Mouse (Mus musculus) intestine, embryonic 15.5 days (tissue): ENCODE measurements around the gene Olfr802. TPM values are rescaled to one million over a fixed set of nuclear protein-coding genes. Genes with fewer than 3 reads are reported as not detected.

Source experiments
- ATAC-seq: fragments of 200-750 bp; cut with Nextera tagmentation; 2 replicates; pipeline ENCODE4 v1.8.0; 2017; ENCODE audit warnings: moderate TSS enrichment, moderate library complexity
- H3K27ac ChIP-seq: fragments of 300-500 bp; sonication (generic); 2 replicates; pipeline ENCODE4 v1.5.1; 2015; ENCODE audit warnings: mild to moderate bottlenecking, inconsistent platforms
- H3K27me3 ChIP-seq: fragments of 300-500 bp; sonication (generic); replicated peaks from 2 replicates; pipeline ENCODE4 v1.6.1; 2015; ENCODE audit warnings: inconsistent platforms
- H3K36me3 ChIP-seq: fragments of 300-500 bp; sonication (generic); 2 replicates; pipeline ENCODE4 v1.6.1; 2015; ENCODE audit warnings: inconsistent platforms
- H3K4me1 ChIP-seq: fragments of 300-500 bp; sonication (generic); replicated peaks from 2 replicates; pipeline ENCODE4 v1.6.1; 2015; ENCODE audit warnings: inconsistent platforms
- H3K4me2 ChIP-seq: fragments of 300-500 bp; sonication (generic); replicated peaks from 2 replicates; pipeline ENCODE4 v1.6.1; 2015; ENCODE audit warnings: mild to moderate bottlenecking, inconsistent platforms
- H3K4me3 ChIP-seq: fragments of 300-500 bp; sonication (generic); replicated peaks from 2 replicates; pipeline ENCODE4 v1.5.1; 2015; ENCODE audit warnings: inconsistent platforms
- H3K9ac ChIP-seq: fragments of 300-500 bp; sonication (generic); 2 replicates; pipeline ENCODE4 v1.6.1; 2015; ENCODE audit warnings: inconsistent platforms
- H3K9me3 ChIP-seq: fragments of 300-500 bp; sonication (generic); 2 replicates; pipeline ENCODE4 v1.6.1; 2016; ENCODE audit warnings: inconsistent platforms
- WGBS: fragments of 180-500 bp; shearing (Covaris S2); methylation state at CpG from one replicate; pipeline ENCODE4 v1.1.7; 2015; 5-methylcytosine and 5-hydroxymethylcytosine counted together
- polyA plus RNA-seq: library from polyadenylated mRNA; unstranded; fragments of >200 nt; fragmentation: Nextera tagmentation; extraction: Ambion mirVana; gene quantifications from 2 replicates; pipeline ENCODE4 v1.2.1, GENCODE M21; 2015

Gene Olfr802
- polyA plus RNA-seq: not detected in 2 replicates

DNA sequence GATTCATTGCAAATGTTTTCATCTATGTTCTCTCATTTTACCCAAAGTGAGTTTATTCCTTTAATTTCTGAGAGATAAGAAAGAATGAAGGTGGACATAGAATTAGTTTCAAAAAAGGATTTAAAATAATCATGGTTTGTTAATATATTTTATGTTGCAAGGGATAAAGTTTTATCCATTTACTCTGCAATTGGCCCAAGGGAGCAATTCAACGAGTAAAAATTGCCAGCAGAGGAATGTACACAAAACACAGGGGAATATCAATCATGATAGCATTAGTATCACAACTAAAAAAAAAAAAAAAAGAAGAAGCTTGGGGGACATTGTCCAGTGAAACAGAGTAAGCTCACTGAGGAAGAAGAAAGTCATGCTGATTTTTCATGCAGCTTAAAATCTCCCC is at the start of gene Olfr802:
Gene Olfr802, minus strand, starts transcription at position 101 of the 400 bp plus-strand sequence.
- no peak within 1 kb of the TSS for H3K4me3 ChIP-seq
- H3K27me3 ChIP-seq: no peaks in the 10 kb centered on the region
- H3K9ac ChIP-seq: no peak within 1 kb of the TSS
- no peaks in the 10 kb centered on the region for H3K36me3 ChIP-seq
- H3K9me3 ChIP-seq: no peaks in the 10 kb centered on the region
- H3K27ac ChIP-seq: no peak within 1 kb of the TSS
- H3K4me2 ChIP-seq: no peak within 1 kb of the TSS
- ATAC-seq: no peak
- 34% methylated on average over 1 of the region's 1 CpGs for WGBS
- H3K4me1 ChIP-seq: no peaks in the 10 kb centered on the region

DNA sequence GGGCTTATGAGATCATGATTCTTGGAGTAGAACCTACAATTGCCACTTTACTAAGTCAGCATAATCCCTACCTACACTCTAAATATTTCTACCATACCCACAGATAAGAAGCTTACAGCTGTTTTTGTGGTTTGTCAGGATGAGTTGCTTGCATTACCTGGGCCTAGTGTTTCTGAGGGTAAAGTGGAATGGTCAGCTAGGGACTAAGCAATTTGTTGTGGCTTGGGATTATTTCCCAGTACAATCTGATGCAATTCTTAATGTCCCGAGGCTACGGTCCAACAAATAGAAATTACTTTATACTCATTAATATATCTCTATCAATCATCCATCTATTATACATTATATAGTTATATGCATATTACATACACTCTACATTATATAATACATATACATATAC is 41.3 kb upstream of the Olfr802 start, which contains the start of gene Olfr805:
Gene Olfr805, minus strand, starts transcription at position 101 of the 400 bp plus-strand sequence.
- Histone ChIP-seq H3K9ac (no peak within 1 kb of the TSS), H3K27me3 (no peaks in the 10 kb centered on the region), H3K4me2 (no peak within 1 kb of the TSS), H3K27ac (no peak within 1 kb of the TSS), H3K36me3 (no peaks in the 10 kb centered on the region), H3K4me3 (no peak within 1 kb of the TSS), H3K4me1 (no peaks in the 10 kb centered on the region), H3K9me3 (no peaks in the 10 kb centered on the region)
- WGBS: 96% methylated on average over 2 of the region's 2 CpGs
- ATAC-seq: no peak

DNA sequence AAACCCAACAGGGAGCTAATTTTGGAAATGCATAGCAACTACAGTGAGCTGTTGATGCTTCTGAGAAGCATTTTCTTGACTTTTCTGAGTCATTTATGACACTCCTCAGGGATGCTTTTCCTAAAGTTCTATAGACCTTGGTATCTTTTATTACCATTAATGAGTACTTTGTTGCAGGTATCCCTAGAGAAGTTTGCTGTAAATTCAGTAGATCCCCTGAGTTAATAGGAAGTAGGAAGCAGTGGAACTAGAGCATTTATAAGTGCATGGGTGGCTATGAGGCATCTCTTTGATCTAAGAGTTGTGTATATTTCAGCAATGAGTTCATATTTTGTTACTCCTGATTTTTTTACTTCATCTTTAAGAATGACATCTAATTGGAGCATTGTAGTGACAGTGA is 14.9 kb upstream of the Olfr802 start, which contains the start of gene Olfr804:
Gene Olfr804, plus strand, starts transcription at position 301 of the 400 bp plus-strand sequence.
- H3K4me3 ChIP-seq: no peak within 1 kb of the TSS
- H3K27me3 ChIP-seq: no peaks in the 10 kb centered on the region
- no peaks in the 10 kb centered on the region for H3K36me3 ChIP-seq
- H3K9ac ChIP-seq: no peak within 1 kb of the TSS
- no peaks in the 10 kb centered on the region for H3K9me3 ChIP-seq
- H3K27ac ChIP-seq: no peak within 1 kb of the TSS
- no peak within 1 kb of the TSS for H3K4me2 ChIP-seq
- H3K4me1 ChIP-seq: no peaks in the 10 kb centered on the region
- no peak for ATAC-seq

DNA sequence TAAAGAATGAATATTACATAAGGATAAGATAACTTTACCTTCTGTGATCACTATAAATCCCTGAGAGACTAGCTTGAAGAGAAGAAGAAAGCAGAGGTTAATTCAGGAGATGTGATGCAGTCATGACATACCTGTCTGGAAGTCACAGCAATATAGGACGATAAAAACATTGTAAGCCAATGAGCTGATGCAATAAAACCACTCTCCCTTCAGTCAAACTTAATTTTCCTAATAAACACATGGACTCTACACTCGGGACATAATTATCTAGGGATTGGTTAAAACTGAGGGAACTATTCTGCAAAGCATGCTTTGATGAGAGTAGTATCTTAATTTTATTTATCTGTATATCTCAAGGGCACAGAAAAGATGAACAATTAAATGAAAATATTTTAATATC is 6.2 kb upstream of the Olfr802 start, which contains the start of gene Olfr803:
Gene Olfr803, minus strand, starts transcription at position 101 of the 400 bp plus-strand sequence.
- Histone ChIP-seq H3K27me3 (no peaks in the 10 kb centered on the region), H3K27ac (no peak within 1 kb of the TSS), H3K4me2 (no peak within 1 kb of the TSS), H3K4me3 (no peak within 1 kb of the TSS), H3K4me1 (no peaks in the 10 kb centered on the region), H3K9ac (no peak within 1 kb of the TSS), H3K9me3 (no peaks in the 10 kb centered on the region), H3K36me3 (no peaks in the 10 kb centered on the region)
- ATAC-seq: no peak
- WGBS: 80% methylated on average over 2 of the region's 2 CpGs

DNA sequence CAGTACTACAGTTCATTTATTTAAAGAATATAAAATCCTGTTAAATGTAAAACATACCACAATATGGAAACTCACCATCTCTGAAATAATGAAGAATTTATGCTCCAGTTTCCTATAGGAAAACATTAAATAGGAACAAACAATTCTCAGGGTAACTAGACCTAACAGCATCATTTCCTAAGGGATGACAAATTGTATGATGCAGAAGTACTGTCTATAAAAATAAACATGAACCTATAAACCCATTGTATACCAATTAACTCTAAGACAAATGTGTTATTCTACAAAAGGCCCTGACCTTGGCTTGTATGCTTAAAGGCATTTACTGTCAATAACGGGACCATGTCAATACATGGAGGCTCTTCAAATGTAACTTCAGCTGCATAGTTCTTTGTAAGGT is 14.2 kb downstream of the Olfr802 start, which contains the start of gene Olfr801:
Gene Olfr801, minus strand, starts transcription at position 101 of the 400 bp plus-strand sequence.
- 76% methylated on average over 1 of the region's 1 CpGs for WGBS
- H3K4me3 ChIP-seq: no peak within 1 kb of the TSS
- no peak for ATAC-seq
- no peaks in the 10 kb centered on the region for H3K9me3 ChIP-seq
- no peak within 1 kb of the TSS for H3K9ac ChIP-seq
- H3K27ac ChIP-seq: no peak within 1 kb of the TSS
- H3K36me3 ChIP-seq: no peaks in the 10 kb centered on the region
- H3K4me1 ChIP-seq: no peaks in the 10 kb centered on the region
- no peak within 1 kb of the TSS for H3K4me2 ChIP-seq
- H3K27me3 ChIP-seq: no peaks in the 10 kb centered on the region

DNA sequence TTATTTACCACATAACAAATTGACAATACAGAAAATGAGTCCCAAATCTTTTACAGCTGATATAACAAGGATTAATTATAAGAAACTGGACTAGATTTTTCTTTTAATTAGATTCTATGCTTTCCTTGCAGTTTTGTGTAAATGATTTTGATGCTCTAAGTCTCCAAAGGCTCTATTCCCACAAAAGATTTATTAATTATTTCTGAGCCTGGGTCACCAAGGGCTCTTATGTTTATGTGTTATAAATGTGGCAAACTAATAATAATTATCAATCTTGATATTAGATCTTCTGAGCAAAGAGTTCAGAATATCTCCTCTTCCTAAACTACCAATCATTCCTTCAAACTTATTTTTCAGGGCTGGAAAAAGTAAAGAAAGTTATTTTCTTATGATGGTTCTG is 30.6 kb downstream of the Olfr802 start, which contains the start of gene Olfr800:
Gene Olfr800, plus strand, starts transcription at position 301 of the 400 bp plus-strand sequence.
- no peak for ATAC-seq
- no peaks in the 10 kb centered on the region for H3K9me3 ChIP-seq
- no peak within 1 kb of the TSS for H3K27ac ChIP-seq
- H3K9ac ChIP-seq: no peak within 1 kb of the TSS
- no peaks in the 10 kb centered on the region for H3K4me1 ChIP-seq
- H3K4me2 ChIP-seq: no peak within 1 kb of the TSS
- H3K27me3 ChIP-seq: no peaks in the 10 kb centered on the region
- H3K36me3 ChIP-seq: no peaks in the 10 kb centered on the region
- H3K4me3 ChIP-seq: no peak within 1 kb of the TSS

DNA sequence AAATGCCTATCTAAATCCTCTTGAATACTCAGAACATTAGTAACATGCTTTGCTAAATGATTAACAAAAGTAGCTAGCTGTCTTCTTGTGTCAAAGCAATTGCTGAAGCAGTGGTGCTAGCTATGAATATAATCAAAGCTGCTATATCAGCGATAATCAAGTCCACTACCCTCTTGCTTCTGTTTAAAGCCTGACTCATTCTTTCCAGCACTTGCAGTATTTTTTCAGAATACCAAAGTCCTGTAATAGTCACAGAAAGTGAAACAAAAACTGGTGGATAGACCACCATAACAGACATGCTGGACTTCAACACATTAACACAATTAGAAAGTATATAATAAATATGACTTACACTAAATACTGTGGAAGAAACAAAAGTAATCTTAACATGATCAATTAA is 36.2 kb downstream of the Olfr802 start:
- H3K4me2 ChIP-seq: no peak overlapping the region

DNA sequence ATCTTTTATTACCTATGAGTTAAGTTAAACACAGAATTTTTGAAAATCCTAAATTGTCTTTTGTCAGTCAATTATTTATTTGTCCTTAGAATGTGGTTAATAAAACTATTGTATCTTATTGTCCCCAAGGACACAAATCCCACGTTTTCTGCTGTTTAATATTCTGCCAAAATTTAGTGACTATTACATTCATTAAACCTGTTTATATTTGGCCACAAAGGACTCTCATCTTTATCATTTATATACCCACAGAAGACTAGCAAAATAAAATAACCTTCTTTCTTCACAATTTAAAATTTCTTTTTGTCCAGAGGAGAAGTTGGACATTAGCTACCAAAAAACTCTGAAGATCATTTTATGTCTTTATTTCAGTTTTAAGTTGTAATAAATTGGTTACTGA is 50.8 kb downstream of the Olfr802 start, which contains the start of gene Olfr799:
Gene Olfr799, plus strand, starts transcription at position 301 of the 400 bp plus-strand sequence.
- Histone ChIP-seq H3K9ac (no peak within 1 kb of the TSS), H3K27me3 (no peaks in the 10 kb centered on the region), H3K27ac (no peak within 1 kb of the TSS), H3K4me3 (no peak within 1 kb of the TSS), H3K4me1 (no peaks in the 10 kb centered on the region), H3K36me3 (no peaks in the 10 kb centered on the region), H3K4me2 (no peak within 1 kb of the TSS), H3K9me3 (no peaks in the 10 kb centered on the region)
- WGBS: 26% methylated on average over 1 of the region's 1 CpGs
- no peak for ATAC-seq

More for the DNA sequence above, 36.2 kb downstream of the Olfr802 start:
- ATAC-seq: no peak
- Histone ChIP-seq H3K4me1 (no peaks in the 10 kb centered on the region), H3K9ac (no peak overlapping the region), H3K27me3 (no peaks in the 10 kb centered on the region), H3K36me3 (no peaks in the 10 kb centered on the region), H3K9me3 (no peaks in the 10 kb centered on the region), H3K4me3 (no peak overlapping the region), H3K27ac (no peak overlapping the region)
- 92% methylated on average over 1 of the region's 1 CpGs for WGBS

DNA sequence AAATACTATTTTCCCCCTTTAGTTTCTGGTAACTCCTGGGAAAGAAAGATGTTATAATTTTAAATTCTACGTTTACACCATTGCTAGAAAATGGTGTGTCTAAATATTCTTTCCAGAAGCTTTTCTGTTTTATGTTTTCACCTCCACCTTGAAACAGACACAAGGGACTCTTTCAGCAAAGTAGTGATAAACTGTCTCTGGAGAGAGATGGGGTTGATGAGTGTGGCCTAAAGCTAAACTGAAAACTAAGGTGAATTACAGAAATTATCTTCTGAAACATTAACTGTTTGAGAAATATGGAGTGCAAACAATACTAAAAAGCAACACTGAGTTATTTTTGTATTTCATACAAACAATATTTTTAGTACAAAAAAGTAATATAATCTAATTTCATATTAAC is 60.1 kb downstream of the Olfr802 start, which contains the start of gene Olfr798:
Gene Olfr798, minus strand, starts transcription at position 101 of the 400 bp plus-strand sequence.
- no peaks in the 10 kb centered on the region for H3K4me1 ChIP-seq
- no peak within 1 kb of the TSS for H3K9ac ChIP-seq
- H3K27ac ChIP-seq: no peak within 1 kb of the TSS
- H3K4me2 ChIP-seq: no peak within 1 kb of the TSS
- no peaks in the 10 kb centered on the region for H3K9me3 ChIP-seq
- H3K27me3 ChIP-seq: no peaks in the 10 kb centered on the region
- no peak within 1 kb of the TSS for H3K4me3 ChIP-seq
- H3K36me3 ChIP-seq: no peaks in the 10 kb centered on the region
- no peak for ATAC-seq
- WGBS: 76% methylated on average over 1 of the region's 1 CpGs

Other genes with a start within 250 kb of the Olfr802 start
- not detected in 2 replicates for gene Olfr787, start 226.3 kb downstream of the Olfr802 start, polyA plus RNA-seq
- gene Olfr788, start 217.2 kb downstream of the Olfr802 start, polyA plus RNA-seq: not detected in 2 replicates
- gene Olfr789, start 203.4 kb downstream of the Olfr802 start, polyA plus RNA-seq: not detected in 2 replicates
- not detected in 2 replicates for gene Olfr790, start 189.7 kb downstream of the Olfr802 start, polyA plus RNA-seq
- gene Olfr791, start 166.4 kb downstream of the Olfr802 start, polyA plus RNA-seq: not detected in 2 replicates
- not detected in 2 replicates for gene Olfr792, start 149.0 kb downstream of the Olfr802 start, polyA plus RNA-seq
- gene Olfr794, start 120.5 kb downstream of the Olfr802 start, polyA plus RNA-seq: not detected in 2 replicates
- not detected in 2 replicates for gene Olfr796, start 75.6 kb downstream of the Olfr802 start, polyA plus RNA-seq
- not detected in 2 replicates for gene Olfr798, start 60.2 kb downstream of the Olfr802 start, polyA plus RNA-seq
- gene Olfr799, start 50.7 kb downstream of the Olfr802 start, polyA plus RNA-seq: not detected in 2 replicates
- gene Olfr800, start 30.5 kb downstream of the Olfr802 start, polyA plus RNA-seq: not detected in 2 replicates
- gene Olfr801, start 14.3 kb downstream of the Olfr802 start, polyA plus RNA-seq: not detected in 2 replicates
- gene Olfr803, start 6.1 kb upstream of the Olfr802 start, polyA plus RNA-seq: not detected in 2 replicates
- not detected in 2 replicates for gene Olfr804, start 15.0 kb upstream of the Olfr802 start, polyA plus RNA-seq
- not detected in 2 replicates for gene Olfr805, start 41.2 kb upstream of the Olfr802 start, polyA plus RNA-seq
- gene Olfr806, start 53.8 kb upstream of the Olfr802 start, polyA plus RNA-seq: not detected in 2 replicates
- gene Olfr807, start 69.6 kb upstream of the Olfr802 start, polyA plus RNA-seq: not detected in 2 replicates
- not detected in 2 replicates for gene Olfr808, start 77.3 kb upstream of the Olfr802 start, polyA plus RNA-seq
- gene Olfr809, start 86.5 kb upstream of the Olfr802 start, polyA plus RNA-seq: not detected in 2 replicates
- gene Olfr810, start 106.7 kb upstream of the Olfr802 start, polyA plus RNA-seq: not detected in 2 replicates
- not detected in 2 replicates for gene Olfr811, start 116.2 kb upstream of the Olfr802 start, polyA plus RNA-seq
- gene Olfr812, start 157.9 kb upstream of the Olfr802 start, polyA plus RNA-seq: not detected in 2 replicates
- gene Olfr813, start 167.2 kb upstream of the Olfr802 start, polyA plus RNA-seq: not detected in 2 replicates
- gene Olfr814, start 191.7 kb upstream of the Olfr802 start, polyA plus RNA-seq: not detected in 2 replicates
- gene Olfr815, start 217.7 kb upstream of the Olfr802 start, polyA plus RNA-seq: not detected in 2 replicates
- not detected in 2 replicates for gene Olfr816, start 227.4 kb upstream of the Olfr802 start, polyA plus RNA-seq